Mouse (Mus musculus): Measurements from ENCODE around the gene Med17.

Med17 gene

GRCm38 (mm10) chr9:15237516-15238296 is 42.0 kb downstream of the Med17 start:
- 51% methylated on average over 14 of the region's 14 CpGs for WGBS

- WGBS, result 89% methylated on average over 3 of the region's 3 CpGs
Observed at GRCm38 (mm10) chr9:15235986-15236385, 43.7 kb downstream of the Med17 start.

GRCm38 (mm10) chr9:15233604-15234003 is 46.1 kb downstream of the Med17 start:
- 86% methylated on average over 1 of the region's 1 CpGs for WGBS

- 97% methylated on average over 3 of the region's 3 CpGs for WGBS
Observed at GRCm38 (mm10) chr9:15232445-15232844, 47.3 kb downstream of the Med17 start.

- 68% methylated on average over 2 of the region's 2 CpGs for WGBS
Observed at GRCm38 (mm10) chr9:15224912-15225311, 54.8 kb downstream of the Med17 start.

GRCm38 (mm10) chr9:15213695-15214094 is 66.0 kb downstream of the Med17 start:
- 89% methylated on average over 1 of the region's 1 CpGs for WGBS

GRCm38 (mm10) chr9:15211876-15212275 is 67.9 kb downstream of the Med17 start:
- WGBS, result 84% methylated on average over 3 of the region's 3 CpGs

Measured in cerebral cortex, adult 2 months (tissue).